ENCODE assay signal across 12 mouse cellular contexts in genomic region chr11:56148956-56149355, GRCm38 (mm10).
DNase-seq lines count a peak whose midpoint lies in the region; ATAC-seq and TF ChIP-seq lines count a peak whose summit lies in the region.
"Had no signal": no experiment of that assay in that cellular context is flagged by ENCODE, and none has a peak within 500 bp of the region (broad histone marks: within the 10 kb centered on the region; RNA-seq: fewer than 3 reads in every experiment).

No protein-coding gene starts in this region.

- peaks cover 7% of the 10 kb centered on the region for H3K4me1 ChIP-seq in forebrain, embryonic 16.5 days (replicated peaks; ENCODE audit: control insufficient read depth, insufficient read depth, low read length)
- peaks cover 26% of the 10 kb centered on the region for H3K4me1 ChIP-seq in forebrain, embryonic 10.5 days
- no peaks in the 10 kb centered on the region for H3K4me1 ChIP-seq in kidney, adult 2 months (ENCODE audit: control insufficient read depth, insufficient read depth, low read length)
- no peaks in the 10 kb centered on the region for H3K4me1 ChIP-seq in lung, postnatal 0 days (ENCODE audit: insufficient read depth, low read depth, low read length)

- ATAC-seq in forebrain, embryonic 16.5 days: peak; percentile 65; the same call in 1 of the 2 replicates
- peak; percentile 58 for ATAC-seq in lung, postnatal 0 days

- H3K9ac ChIP-seq in forebrain, embryonic 16.5 days (replicated peaks; ENCODE audit: low read depth, low read length): no peak overlapping the region
- H3K9ac ChIP-seq in lung, postnatal 0 days (replicated peaks; ENCODE audit: low read depth): no peak overlapping the region
- H3K9ac ChIP-seq: hindbrain, embryonic 13.5 days; kidney, embryonic 15.5 days; liver, embryonic 14.5 days had no signal

- no peaks in the 10 kb centered on the region for H3K27me3 ChIP-seq in forebrain, embryonic 16.5 days (replicated peaks; ENCODE audit: control insufficient read depth, insufficient read depth, low read length)
- peaks cover 76% of the 10 kb centered on the region for H3K27me3 ChIP-seq in forebrain, embryonic 10.5 days (ENCODE audit: poor library complexity, severe bottlenecking)
- H3K27me3 ChIP-seq in kidney, adult 2 months (replicated peaks; ENCODE audit: control insufficient read depth, insufficient read depth, low read length): no peaks in the 10 kb centered on the region
- H3K27me3 ChIP-seq in lung, postnatal 0 days (replicated peaks; ENCODE audit: insufficient read depth, low read length): no peaks in the 10 kb centered on the region
- H3K27me3 ChIP-seq: kidney, embryonic 15.5 days had no signal

- no peak for DNase-seq in forebrain, embryonic 10.5 days (ENCODE audit: extremely low spot score, low spot score)
- DNase-seq in kidney, adult 2 months: peak; percentile 2
- no peak for DNase-seq in kidney, postnatal 4 days
- peak; percentile 62 for DNase-seq in lung, postnatal 0 days (ENCODE audit: low spot score)
- no peak for DNase-seq in lung, postnatal 36 days
- DNase-seq in ZHBTc4 (ENCODE audit: low read depth, low spot score): peak; percentile 12
- no peak for DNase-seq in thymus, postnatal 10 days (ENCODE audit: low spot score in 2 of 2)
- DNase-seq: cerebellum, adult 9-11 months had no signal

- TF ChIP-seq EP300 in lung, postnatal 0 days (IDR thresholded peaks at IDR 0.05): no peak

- H3K4me2 ChIP-seq in forebrain, embryonic 16.5 days (ENCODE audit: low read length): no peak overlapping the region
- H3K4me2 ChIP-seq in lung, postnatal 0 days (replicated peaks; ENCODE audit: low read depth, low read length): no peak overlapping the region
- H3K4me2 ChIP-seq: hindbrain, embryonic 13.5 days; kidney, embryonic 15.5 days had no signal

- no peaks in the 10 kb centered on the region for H3K36me3 ChIP-seq in forebrain, embryonic 16.5 days (ENCODE audit: control insufficient read depth, insufficient read depth)
- no peaks in the 10 kb centered on the region for H3K36me3 ChIP-seq in forebrain, embryonic 10.5 days (replicated peaks)
- no peaks in the 10 kb centered on the region for H3K36me3 ChIP-seq in kidney, adult 2 months (ENCODE audit: control insufficient read depth, insufficient read depth, low read length)
- H3K36me3 ChIP-seq in lung, postnatal 0 days (ENCODE audit: insufficient read depth, low read length): no peaks in the 10 kb centered on the region
- H3K36me3 ChIP-seq: hindbrain, embryonic 13.5 days; kidney, embryonic 15.5 days had no signal

- no peaks in the 10 kb centered on the region for H3K9me3 ChIP-seq in forebrain, embryonic 16.5 days (ENCODE audit: control insufficient read depth, low read length)
- no peaks in the 10 kb centered on the region for H3K9me3 ChIP-seq in forebrain, embryonic 10.5 days
- no peaks in the 10 kb centered on the region for H3K9me3 ChIP-seq in lung, postnatal 0 days (ENCODE audit: low read length)
- H3K9me3 ChIP-seq: hindbrain, embryonic 13.5 days; kidney, embryonic 15.5 days had no signal

- H3K4me3 ChIP-seq in forebrain, embryonic 16.5 days (replicated peaks; ENCODE audit: low read length): no peak overlapping the region
- H3K4me3 ChIP-seq in forebrain, embryonic 10.5 days: no peak overlapping the region
- H3K4me3 ChIP-seq in kidney, adult 2 months (ENCODE audit: insufficient read depth, low read depth, low read length): no peak overlapping the region
- no peak overlapping the region for H3K4me3 ChIP-seq in lung, postnatal 0 days (ENCODE audit: low read depth, low read length)
- H3K4me3 ChIP-seq: hindbrain, embryonic 13.5 days; kidney, embryonic 15.5 days had no signal

- TF ChIP-seq CTCF in kidney, adult 2 months (conservative IDR thresholded peaks at IDR 0.05; ENCODE audit: insufficient read depth, insufficient read length, low read depth, low read length): no peak
- TF ChIP-seq CTCF in lung, postnatal 0 days (IDR thresholded peaks at IDR 0.05): peak; percentile 66

- H3K27ac ChIP-seq in forebrain, embryonic 16.5 days (ENCODE audit: low read length): no peak overlapping the region
- H3K27ac ChIP-seq in forebrain, embryonic 10.5 days: no peak overlapping the region
- no peak overlapping the region for H3K27ac ChIP-seq in kidney, adult 2 months (ENCODE audit: insufficient read depth, low read depth, low read length)
- H3K27ac ChIP-seq in lung, postnatal 0 days (ENCODE audit: low read length): no peak overlapping the region
- H3K27ac ChIP-seq: hindbrain, embryonic 13.5 days; kidney, embryonic 15.5 days; liver, embryonic 14.5 days had no signal

- TF ChIP-seq POLR2A in kidney, adult 2 months (IDR thresholded peaks at IDR 0.05; ENCODE audit: low read depth, low read length): no peak

- 77% methylated on average over 1 of the region's 1 CpGs for WGBS in forebrain, embryonic 16.5 days
- WGBS in forebrain, embryonic 10.5 days: 68% methylated on average over 1 of the region's 1 CpGs
- 51% methylated on average over 1 of the region's 1 CpGs for WGBS in kidney, adult 2 months
- WGBS in lung, postnatal 0 days: 50% methylated on average over 1 of the region's 1 CpGs

Comparison
In these comparisons a context has a peak if more than half of its experiments do, and no peak if none do; other contexts are left out.
1. DNase-seq: peak in kidney, adult 2 months (single experiment), lung, postnatal 0 days (single experiment) and ZHBTc4 (single experiment); none in forebrain, embryonic 10.5 days (single experiment), kidney, postnatal 4 days (0 of 2), lung, postnatal 36 days (single experiment) and thymus, postnatal 10 days (0 of 2).